Mouse (Mus musculus) fat pad, adult 2 months (tissue): ENCODE data around the gene Clcn6.

Experiments used
- DNase-seq: peaks from one replicate; pipeline ENCODE4 v3.0.0-alpha.2; 2011; ENCODE audit warnings: low read depth, low spot score; ENCODE audit errors: extremely low read depth

Clcn6 gene

DNA sequence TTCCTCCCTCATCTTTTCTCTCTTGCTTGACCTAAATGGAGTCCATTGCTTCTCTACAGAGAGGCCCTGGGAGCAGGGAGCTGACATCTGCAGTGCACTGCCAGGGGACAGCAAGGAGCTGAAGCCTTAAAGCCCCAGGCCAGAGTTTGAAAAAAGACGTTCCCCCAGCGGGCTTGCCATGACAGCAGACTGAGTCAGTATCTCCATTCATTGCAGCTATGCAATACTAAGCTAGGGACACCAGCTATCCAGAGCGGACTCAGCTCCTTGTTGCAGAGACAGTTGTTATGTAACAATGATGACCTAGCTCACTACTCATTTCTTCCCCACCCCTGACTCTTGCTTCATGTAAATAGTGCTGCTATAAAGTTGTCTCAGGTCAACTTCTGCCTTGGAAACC, 43.3 kb downstream of the Clcn6 start:
- no peak for DNase-seq

DNA sequence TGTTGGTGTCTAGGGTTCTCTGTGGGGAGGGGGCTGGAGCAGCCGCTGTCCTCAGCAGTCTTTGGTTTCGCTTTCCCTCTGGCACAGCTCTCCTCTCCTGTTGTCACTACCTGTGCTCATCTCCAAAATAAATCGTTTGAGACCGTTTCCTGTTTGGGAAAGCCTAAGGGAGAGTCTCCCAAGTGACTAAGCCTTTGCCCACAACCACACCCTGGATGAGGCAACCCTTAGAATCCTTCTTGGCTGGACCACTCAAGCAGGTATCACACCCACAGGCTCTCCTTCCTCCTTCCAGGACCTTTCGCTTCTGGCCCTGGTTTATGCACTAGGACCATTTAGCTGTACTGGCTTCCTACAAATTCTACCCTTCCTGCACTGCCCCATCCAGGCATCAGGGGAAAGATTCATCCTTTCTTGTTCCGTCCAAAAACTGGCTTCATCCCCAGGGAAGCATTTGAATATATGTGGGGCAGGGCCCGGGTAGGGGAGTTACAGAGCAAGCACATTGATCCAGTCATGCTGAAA, 45.0 kb downstream of the Clcn6 start:
- DNase-seq: no peak

DNA sequence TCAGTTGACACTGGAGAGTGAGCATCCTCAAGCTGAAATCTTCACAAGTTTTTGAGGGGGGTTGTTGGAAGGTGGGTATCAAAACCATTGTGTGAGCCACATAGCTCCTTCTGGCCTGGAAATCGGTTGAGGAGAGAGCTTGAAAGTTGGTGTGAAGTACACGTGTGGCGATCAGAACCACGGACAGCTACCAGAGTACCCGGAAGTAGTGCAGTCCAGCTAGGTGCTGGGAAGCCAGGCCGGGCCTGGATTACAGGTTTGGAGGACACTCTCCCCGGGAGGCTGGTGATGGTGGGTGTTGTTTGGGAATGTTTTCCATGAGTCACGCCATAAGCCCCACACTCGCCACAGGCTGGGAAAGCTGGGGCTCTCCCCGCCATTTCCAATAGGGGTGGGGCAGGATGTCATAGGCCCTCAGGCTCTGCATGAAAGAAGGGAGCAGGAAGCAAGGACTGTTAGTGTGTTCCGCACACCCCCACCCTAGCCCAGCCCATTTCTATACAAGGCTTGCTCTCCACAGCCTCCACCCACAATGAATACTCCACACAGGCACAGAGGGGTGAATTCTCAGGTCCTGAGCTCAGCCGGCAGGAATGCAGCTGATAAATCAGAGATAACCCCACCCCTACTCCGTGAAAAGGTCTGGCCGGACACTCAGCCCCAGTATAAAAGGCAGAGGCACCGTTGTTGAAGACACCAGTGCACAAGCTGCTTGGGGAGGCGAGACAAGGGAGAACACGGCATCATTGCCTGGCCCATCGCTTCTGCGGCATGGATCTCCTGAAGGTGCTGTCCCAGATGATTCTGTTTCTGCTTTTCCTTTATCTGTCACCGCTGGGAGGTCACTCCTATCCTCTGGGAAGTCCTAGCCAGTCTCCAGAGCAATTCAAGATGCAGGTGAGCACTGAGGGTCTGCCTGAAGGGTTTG, 53.2 kb downstream of the Clcn6 start, which contains the start of gene Nppb:
Nppb (plus strand) TSS at position 584 of the 928 bp plus-strand sequence.
- DNase-seq: no peak

DNA sequence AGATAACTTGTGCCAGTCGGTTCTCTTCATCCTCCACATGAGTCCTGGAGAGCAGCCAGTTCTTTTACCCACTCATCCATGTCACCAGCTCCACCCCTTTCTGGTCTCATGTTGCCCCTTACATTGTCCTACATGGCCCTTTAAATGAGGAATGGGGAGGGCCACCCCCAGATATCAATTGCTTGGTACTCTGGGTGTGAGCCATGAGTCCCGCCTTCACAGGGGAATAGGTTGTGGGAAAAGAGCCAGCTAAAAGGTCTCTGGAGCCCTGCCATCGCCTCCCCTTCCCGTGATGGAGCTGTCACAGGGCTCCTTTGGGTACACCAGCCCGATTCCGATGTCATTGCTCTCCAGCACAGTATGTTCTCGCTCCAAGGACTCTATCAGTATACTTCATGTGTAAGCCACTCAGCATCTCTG, 59.2 kb downstream of the Clcn6 start:
- no peak for DNase-seq

DNA sequence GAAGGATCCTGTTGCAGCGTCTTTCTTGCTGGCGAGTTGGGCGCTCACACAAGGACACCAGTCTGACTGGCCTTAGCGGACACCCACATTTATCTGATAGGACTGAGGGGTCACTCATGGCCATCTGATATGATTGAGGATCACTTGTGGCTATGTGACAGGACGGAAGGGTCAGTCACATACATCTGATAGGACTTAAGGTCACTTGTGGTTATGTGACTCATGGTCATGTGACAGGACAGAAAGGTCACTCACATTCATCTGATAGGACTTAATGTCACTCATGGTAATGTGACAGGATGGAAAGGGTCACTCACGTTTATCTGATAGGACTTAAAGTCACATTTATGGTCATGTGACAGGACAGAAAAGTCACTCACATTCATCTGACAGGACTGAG, 60.2 kb downstream of the Clcn6 start:
- no peak for DNase-seq

DNA sequence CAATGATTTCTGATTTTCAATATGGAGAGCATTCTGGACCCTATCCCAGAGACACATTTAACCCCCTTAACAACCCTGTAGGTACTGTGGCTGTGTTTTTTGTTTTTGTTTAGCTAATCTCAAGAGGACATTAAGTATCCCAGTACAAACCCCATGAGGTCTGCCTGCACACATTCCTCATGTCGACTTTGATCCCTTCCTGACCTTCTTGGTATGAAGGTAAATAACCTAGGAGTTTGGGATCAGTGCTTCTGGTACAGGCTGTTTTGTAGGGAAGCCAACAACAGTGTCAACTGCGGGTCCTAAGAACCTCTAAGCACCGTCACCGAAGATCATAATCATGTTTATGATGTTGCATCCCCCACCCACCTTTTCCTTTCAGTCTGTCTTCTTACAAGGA, 60.9 kb downstream of the Clcn6 start:
- no peak for DNase-seq

DNA sequence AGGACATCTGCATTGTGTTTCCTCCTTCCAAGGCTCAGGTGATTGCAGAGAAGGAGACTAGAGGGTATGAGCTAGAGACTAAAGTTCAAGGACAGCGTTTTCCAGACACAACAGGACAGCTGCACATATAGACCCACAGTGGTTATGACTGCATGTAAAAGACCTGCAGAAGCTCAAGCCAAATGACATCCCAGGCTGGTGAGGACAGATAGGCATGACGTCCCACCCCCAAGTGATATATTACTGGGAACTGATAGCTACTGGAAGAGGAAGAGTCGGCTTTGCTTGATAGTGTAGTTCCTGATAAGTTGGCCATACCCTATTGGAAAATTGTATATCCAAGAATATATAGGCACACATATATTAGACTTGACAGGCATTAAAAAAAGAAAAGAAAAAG, 62.4 kb downstream of the Clcn6 start:
- DNase-seq: no peak

DNA sequence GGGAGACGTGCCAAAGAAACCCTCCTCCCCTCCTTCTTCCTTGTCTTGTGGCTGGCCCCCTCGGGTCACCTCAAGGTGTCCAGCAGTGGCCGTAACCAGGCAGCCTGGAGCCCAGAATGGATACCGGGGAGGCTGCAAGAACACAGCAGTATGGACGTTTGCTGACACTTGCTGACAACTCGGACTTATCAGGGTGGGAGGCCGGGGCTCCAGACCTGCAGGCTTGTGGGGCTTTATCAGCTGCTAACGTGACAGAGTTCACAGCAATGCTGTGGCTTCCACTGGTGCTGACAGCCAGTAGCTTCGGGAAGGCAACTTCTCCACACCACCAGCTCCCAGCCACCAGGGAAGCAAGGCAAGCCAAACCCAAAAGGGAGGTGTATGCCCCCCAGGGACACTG, 69.3 kb downstream of the Clcn6 start:
- no peak for DNase-seq

DNA sequence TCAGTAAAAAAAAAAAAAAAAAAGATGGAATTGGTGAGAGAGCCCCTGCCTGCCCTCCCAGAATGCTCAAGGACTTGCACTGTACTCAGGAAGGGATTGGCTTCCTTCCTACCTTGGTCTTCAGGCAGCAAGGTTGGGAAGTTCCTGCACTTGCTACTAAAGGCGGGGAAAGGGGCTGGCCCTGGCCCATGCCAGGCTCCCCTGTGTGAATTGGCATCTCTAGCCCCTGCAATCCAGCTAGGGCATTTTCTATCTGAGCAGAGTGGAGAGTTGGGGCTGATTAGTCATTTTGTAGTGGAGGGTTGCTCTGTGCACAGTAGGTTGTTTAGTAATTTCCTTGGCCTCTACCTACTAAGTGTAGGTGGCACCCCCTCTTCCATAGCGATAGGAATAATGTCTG, 69.8 kb downstream of the Clcn6 start:
- no peak for DNase-seq

DNA sequence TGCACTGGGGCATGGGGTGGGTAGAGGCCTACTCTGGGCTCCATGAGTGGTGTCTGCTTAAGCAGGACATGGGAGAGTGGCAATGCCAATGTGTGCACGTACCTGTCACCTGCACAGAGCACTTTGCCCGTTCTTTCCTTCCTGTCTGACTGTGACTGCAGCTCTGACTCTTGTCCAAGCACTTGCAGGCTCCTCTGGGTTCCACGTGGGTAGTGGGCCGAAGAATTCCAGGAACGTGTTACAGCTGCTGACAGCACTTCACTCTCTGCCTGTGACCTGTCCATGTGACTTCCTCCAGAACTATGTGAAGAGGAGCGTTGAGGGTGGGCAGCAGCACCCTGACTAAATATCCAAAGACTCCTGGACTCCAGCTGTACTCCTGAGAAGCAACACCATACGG, 72.9 kb downstream of the Clcn6 start:
- DNase-seq: no peak

DNA sequence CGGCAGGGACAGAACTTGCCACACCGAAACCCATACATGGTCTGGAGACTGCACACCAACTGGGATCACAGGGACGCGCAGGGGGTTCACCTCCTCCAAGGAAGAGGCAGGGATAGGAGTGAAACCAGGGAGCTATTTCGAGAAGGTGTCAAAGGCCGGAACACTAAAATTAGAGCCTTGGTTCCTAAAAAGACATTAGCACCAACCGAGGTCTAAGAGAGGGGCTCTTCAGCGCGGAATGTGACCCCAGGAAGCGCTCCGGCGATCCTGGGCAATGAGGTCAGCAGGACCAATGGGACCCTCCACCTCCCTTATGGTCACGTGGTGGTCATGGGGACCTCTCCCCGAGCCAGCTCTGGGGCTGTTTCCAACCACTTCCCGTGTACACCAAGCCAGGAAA, 75.0 kb downstream of the Clcn6 start:
- DNase-seq: no peak

DNA sequence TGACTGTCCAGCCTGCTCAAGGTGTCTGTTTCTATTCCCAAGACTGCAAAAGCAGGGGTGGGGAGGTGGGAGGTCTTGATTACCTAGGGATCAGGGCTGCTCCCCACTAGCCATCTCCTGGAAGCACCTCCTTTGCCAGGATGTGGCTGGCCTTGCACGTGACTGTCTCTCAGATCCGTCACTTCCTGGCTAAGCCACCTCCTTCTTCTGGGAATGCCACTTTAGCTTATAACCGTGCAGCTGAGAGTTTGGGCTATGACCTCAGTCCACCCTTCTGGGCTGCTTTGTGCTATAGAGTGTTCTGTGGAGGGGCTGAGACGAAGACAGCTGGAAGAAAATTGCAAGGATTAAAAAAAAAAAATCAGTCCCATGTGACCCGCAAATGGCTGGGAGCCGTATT, 75.8 kb downstream of the Clcn6 start:
- DNase-seq: no peak

DNA sequence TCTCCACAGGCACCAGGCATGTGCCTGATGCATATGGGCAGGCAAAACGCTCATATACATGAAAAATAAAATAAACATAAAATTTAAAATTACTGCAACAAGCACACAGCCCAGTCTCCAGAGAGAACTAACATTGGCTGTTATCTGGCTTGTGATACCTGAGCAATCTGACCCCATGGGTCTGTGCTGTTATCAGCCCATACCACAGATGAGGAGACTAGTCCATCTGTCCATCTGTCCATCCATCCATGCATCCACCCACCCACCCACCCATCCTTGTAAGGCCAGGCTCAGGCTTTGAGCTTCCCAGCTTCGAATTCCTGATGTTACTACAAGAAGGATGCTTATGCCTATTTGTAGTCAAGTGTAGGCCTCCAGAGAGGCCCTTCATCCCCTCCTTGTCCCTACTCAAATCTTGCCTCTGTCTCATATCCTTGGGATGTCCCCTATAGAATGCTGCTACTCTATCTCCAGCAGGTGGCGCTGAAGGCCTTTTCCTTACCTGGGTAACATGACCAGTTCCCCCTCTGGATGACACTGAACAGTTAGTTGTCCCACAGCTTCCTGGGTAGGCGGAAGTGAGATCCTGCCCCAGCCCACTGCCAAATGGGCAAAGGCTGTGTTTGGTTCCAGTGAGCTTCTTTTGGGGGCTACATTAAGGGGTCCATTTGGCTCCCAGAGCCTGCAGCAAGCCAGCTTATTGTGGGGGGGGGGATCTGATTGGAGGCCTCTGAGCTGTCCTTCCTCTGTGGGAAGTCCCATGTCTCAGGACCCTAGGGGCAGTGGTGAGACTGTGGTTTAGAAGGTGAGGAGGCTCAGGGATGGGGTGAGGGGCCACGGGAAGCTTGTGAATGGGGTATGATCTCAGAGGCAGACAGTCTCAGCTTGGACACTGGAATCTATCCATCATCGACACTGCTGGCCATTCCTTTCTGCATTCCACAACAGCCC, 78.5 kb downstream of the Clcn6 start:
- DNase-seq: no peak

DNA sequence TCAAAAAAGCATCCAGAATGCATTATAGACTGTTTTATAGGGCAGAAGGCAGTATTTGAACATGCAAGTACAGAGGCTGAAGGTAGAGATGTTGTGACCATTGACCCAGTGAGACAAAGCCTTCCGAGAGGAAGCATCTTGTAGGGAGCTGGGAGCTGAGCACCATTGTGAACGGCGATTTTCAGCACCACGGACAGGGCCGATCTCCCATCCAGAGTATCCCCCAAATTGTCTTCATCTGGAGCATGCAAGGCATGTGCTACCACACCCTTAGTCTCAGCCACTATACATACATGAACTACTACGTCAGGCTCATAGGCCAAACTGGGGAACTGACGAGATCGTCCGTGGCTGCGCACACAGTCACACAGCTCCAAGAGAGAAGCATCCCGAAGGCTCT, 81.5 kb downstream of the Clcn6 start:
- DNase-seq: no peak
